In genomic region chr13:85189644-85190121, GRCm38 (mm10) we compare ENCODE assay signal across 8 mouse cellular contexts. TPM values are rescaled to one million over a fixed set of nuclear protein-coding genes. Genes with fewer than 3 reads are reported as not detected.
A peak's percentile ranks its signal among the peaks of the same experiment; 100 is the strongest.
DNase-seq lines count a peak whose midpoint lies in the region; ATAC-seq lines count a peak whose summit lies in the region.

No protein-coding gene starts in this region.

- ATAC-seq in cerebellum, adult (ENCODE audit: insufficient number of reproducible peaks, low FRiP score, low TSS enrichment): peak; percentile 71
- ATAC-seq in hindbrain, embryonic 12.5 days (ENCODE audit: low FRiP score): peak; percentile 89
- ATAC-seq in lung, embryonic 15.5 days (ENCODE audit: borderline replicate concordance, extremely low read depth, low FRiP score, low TSS enrichment): peak; percentile 75
- peak; percentile 61 for ATAC-seq in stomach, embryonic 15.5 days (ENCODE audit: insufficient read depth, low FRiP score, low read depth)

- peaks cover 17% of the 10 kb centered on the region for H3K36me3 ChIP-seq in hindbrain, embryonic 12.5 days
- H3K36me3 ChIP-seq in lung, embryonic 15.5 days: peaks cover 22% of the 10 kb centered on the region
- peaks cover 8% of the 10 kb centered on the region; the same call in 1 of the 2 replicates for H3K36me3 ChIP-seq in stomach, embryonic 15.5 days

- no peaks in the 10 kb centered on the region for H3K27me3 ChIP-seq in hindbrain, embryonic 12.5 days
- H3K27me3 ChIP-seq in lung, embryonic 15.5 days: no peaks in the 10 kb centered on the region
- no peaks in the 10 kb centered on the region for H3K27me3 ChIP-seq in stomach, embryonic 15.5 days (replicated peaks)

- peak overlapping the region; percentile 80 for H3K4me2 ChIP-seq in hindbrain, embryonic 12.5 days (replicated peaks)
- H3K4me2 ChIP-seq in lung, embryonic 15.5 days: peak overlapping the region; percentile 65
- peak overlapping the region; percentile 74 for H3K4me2 ChIP-seq in stomach, embryonic 15.5 days

- 2% methylated on average over 17 of the region's 17 CpGs for WGBS in hindbrain, embryonic 12.5 days
- under 1% methylated on average over 17 of the region's 17 CpGs for WGBS in lung, embryonic 15.5 days
- WGBS in stomach, embryonic 15.5 days: under 1% methylated on average over 17 of the region's 17 CpGs

- H3K27ac ChIP-seq in hindbrain, embryonic 12.5 days: peak overlapping the region; percentile 86
- H3K27ac ChIP-seq in lung, embryonic 15.5 days: peak overlapping the region; percentile 84
- peak overlapping the region; percentile 59; the same call in 1 of the 2 replicates for H3K27ac ChIP-seq in stomach, embryonic 15.5 days

- H3K4me3 ChIP-seq in hindbrain, embryonic 12.5 days: peak overlapping the region; percentile 83
- peak overlapping the region; percentile 85 for H3K4me3 ChIP-seq in lung, embryonic 15.5 days
- H3K4me3 ChIP-seq in stomach, embryonic 15.5 days (replicated peaks): peak overlapping the region; percentile 80

- H3K4me1 ChIP-seq in hindbrain, embryonic 12.5 days: peaks cover 4% of the 10 kb centered on the region
- 0 out of 2 replicates have a peak, but pooled peaks cover 8% of the 10 kb centered on the region for H3K4me1 ChIP-seq in lung, embryonic 15.5 days
- no peaks in the 10 kb centered on the region for H3K4me1 ChIP-seq in stomach, embryonic 15.5 days

- peak overlapping the region; percentile 88 for H3K9ac ChIP-seq in hindbrain, embryonic 12.5 days
- peak overlapping the region; percentile 87 for H3K9ac ChIP-seq in lung, embryonic 15.5 days
- H3K9ac ChIP-seq in stomach, embryonic 15.5 days: peak overlapping the region; percentile 70

- no peak for DNase-seq in cerebellum, adult 8-10 months
- DNase-seq in thymus, postnatal 0 days (ENCODE audit: low spot score): peak; percentile 35
- no peak for DNase-seq in thymus, postnatal 14 days
- no peak for DNase-seq in frontal cortex, postnatal 10 days (ENCODE audit: low spot score in 2 of 2)

- H3K9me3 ChIP-seq in hindbrain, embryonic 12.5 days (replicated peaks): no peaks in the 10 kb centered on the region
- no peaks in the 10 kb centered on the region for H3K9me3 ChIP-seq in lung, embryonic 15.5 days
- H3K9me3 ChIP-seq in stomach, embryonic 15.5 days: no peaks in the 10 kb centered on the region

RNA-seq across cellular contexts. Expression of gene Ccnh, which starts 0.5 kb away (rescaled TPM):
- 124 and 129 TPM in 2 replicates for polyA plus RNA-seq in thymus, postnatal 0 days (2015; fragmentation: Nextera tagmentation; extraction: Ambion mirVana)
- polyA plus RNA-seq in hindbrain, embryonic 12.5 days (2016; fragmentation: Nextera tagmentation; extraction: Ambion mirVana): 101 and 115 TPM in 2 replicates
- 78.0 and 78.9 TPM in 2 replicates for polyA plus RNA-seq in lung, embryonic 15.5 days (2015; fragmentation: Nextera tagmentation; extraction: Ambion mirVana)
- 73.1 and 77.5 TPM in 2 replicates for polyA plus RNA-seq in stomach, embryonic 15.5 days (2015; fragmentation: Nextera tagmentation; extraction: Ambion mirVana)
